Mouse (Mus musculus) thymus, postnatal 14 days (tissue): Measurements from ENCODE around the gene Zfp985.
"Not testable (repeated sequence)": the region's sequence is repeated elsewhere in the genome, so short reads cannot be mapped to it uniquely, and the experiment has no call there.

Experiments
- DNase-seq: peaks from one replicate; pipeline ENCODE4 v3.0.0; 2021

The Zfp985 gene

GRCm38 (mm10) chr4:147553071-147553470 is at the start of gene Zfp985:
Zfp985 (plus strand) TSS chr4:147553277.
- not testable (repeated sequence) for DNase-seq

- no peak for DNase-seq
These were observed 43.9 kb upstream of the Zfp985 start for GRCm38 (mm10) chr4:147509174-147509573.

GRCm38 (mm10) chr4:147518981-147519380 is 34.1 kb upstream of the Zfp985 start:
- DNase-seq, result no peak

GRCm38 (mm10) chr4:147520100-147520499 is 33.0 kb upstream of the Zfp985 start:
- no peak for DNase-seq

GRCm38 (mm10) chr4:147525125-147525524 is 28.0 kb upstream of the Zfp985 start:
- DNase-seq, result no peak

GRCm38 (mm10) chr4:147530366-147530765 is 22.7 kb upstream of the Zfp985 start:
- no peak for DNase-seq

GRCm38 (mm10) chr4:147535916-147536315 is 17.2 kb upstream of the Zfp985 start:
- not testable (repeated sequence) for DNase-seq

- no peak for DNase-seq
These were observed 15.4 kb upstream of the Zfp985 start for GRCm38 (mm10) chr4:147537702-147538101.

GRCm38 (mm10) chr4:147539918-147540317 is 13.2 kb upstream of the Zfp985 start, which contains the start of gene Gm16503:
Gm16503 (plus strand) TSS chr4:147540218.
- DNase-seq, result not testable (repeated sequence)

- no peak for DNase-seq
These were observed 12.0 kb upstream of the Zfp985 start for GRCm38 (mm10) chr4:147541105-147541504.

- not testable (repeated sequence) for DNase-seq
These were observed 1.3 kb downstream of the Zfp985 start for GRCm38 (mm10) chr4:147554361-147554760.

- not testable (repeated sequence) for DNase-seq
These were observed 3.8 kb downstream of the Zfp985 start for GRCm38 (mm10) chr4:147556921-147557320.

GRCm38 (mm10) chr4:147558011-147558410 is 4.9 kb downstream of the Zfp985 start:
- not testable (repeated sequence) for DNase-seq

- DNase-seq, result not testable (repeated sequence)
These were observed 6.0 kb downstream of the Zfp985 start for GRCm38 (mm10) chr4:147559096-147559495.

- DNase-seq, result no peak
These were observed 12.5 kb downstream of the Zfp985 start for GRCm38 (mm10) chr4:147565426-147566220.

- not testable (repeated sequence) for DNase-seq
These were observed 18.1 kb downstream of the Zfp985 start for GRCm38 (mm10) chr4:147571156-147571555.

GRCm38 (mm10) chr4:147579371-147579770 is 26.3 kb downstream of the Zfp985 start:
- DNase-seq, result not testable (repeated sequence)

GRCm38 (mm10) chr4:147586511-147587473 is 33.7 kb downstream of the Zfp985 start:
- no peak for DNase-seq

- not testable (repeated sequence) for DNase-seq
These were observed 41.6 kb downstream of the Zfp985 start for GRCm38 (mm10) chr4:147594630-147595029.

GRCm38 (mm10) chr4:147597685-147598084 is 44.6 kb downstream of the Zfp985 start:
- no peak for DNase-seq

GRCm38 (mm10) chr4:147598831-147599230 is 45.8 kb downstream of the Zfp985 start:
- no peak for DNase-seq

GRCm38 (mm10) chr4:147601881-147602280 is 48.8 kb downstream of the Zfp985 start:
- DNase-seq, result no peak

GRCm38 (mm10) chr4:147603806-147604205 is 50.7 kb downstream of the Zfp985 start:
- no peak for DNase-seq
